Mouse (Mus musculus): Measurements from ENCODE around the gene Amz2. TPM values are rescaled to one million over a fixed set of nuclear protein-coding genes. Genes with fewer than 3 reads are reported as not detected.

Amz2 gene
- polyA plus RNA-seq, 2 experiments from 2014 or later, result 39.6 to 51.6 TPM

DNA sequence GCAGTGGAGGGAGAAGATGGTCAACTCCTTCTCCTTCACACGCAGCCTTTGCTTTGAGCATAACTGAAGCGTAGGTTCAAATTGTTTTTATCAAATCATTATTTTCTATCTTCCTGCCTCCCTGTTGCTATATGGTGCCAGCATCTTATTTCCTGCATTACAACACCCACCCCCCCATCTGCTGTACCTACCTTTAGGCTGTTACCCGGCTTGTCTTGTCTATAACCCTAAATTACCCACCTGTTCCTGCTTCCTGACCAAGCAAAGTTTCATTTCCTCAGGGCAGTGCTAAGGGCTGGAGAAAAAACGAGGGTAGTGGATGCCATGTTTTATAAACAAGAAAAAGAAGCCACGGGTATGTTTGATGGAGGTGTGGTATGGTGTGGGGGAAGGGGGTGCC, 4.5 kb upstream of the Amz2 start:
- no peak for ATAC-seq

DNA sequence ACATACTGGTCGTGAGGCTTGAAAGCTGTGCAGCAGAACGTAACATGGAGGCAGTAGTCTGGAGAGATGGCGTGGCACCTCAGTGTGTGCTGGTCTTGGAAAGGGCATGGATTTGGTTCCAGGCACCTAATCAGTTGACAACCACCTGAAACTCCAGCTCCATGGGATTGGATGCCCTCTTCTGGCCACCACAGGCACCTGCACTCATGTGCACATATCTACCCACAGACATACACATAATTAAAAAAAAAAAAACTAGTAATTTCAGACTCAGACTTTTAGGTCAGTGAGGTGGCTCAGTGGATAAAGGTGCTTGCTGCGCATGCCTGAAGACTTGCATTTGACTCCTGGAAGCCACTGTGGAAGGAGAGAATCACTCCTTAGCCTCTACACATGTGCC, 3.5 kb upstream of the Amz2 start:
- no peak for ATAC-seq

DNA sequence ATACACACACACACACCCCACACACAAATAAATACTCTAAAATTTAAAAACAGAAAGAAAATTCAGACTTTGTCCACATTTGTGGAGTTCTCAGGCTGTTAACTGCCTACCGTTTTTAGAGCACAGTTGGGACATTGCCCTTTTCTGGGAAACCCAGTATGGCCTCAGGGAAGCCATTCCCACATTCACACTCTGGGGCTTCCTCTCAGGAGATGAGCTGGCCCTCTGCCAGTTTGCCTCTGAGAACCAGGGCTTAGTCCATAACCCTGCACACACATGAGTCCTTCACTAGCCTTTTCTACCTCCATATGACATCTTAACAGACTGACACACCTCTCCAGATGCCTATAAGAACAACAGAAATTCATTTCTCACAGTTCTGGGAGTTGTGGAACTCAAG, 2.5 kb upstream of the Amz2 start:
- no peak for ATAC-seq

- no peak for ATAC-seq
These were observed 483 bp downstream of the Amz2 start for GRCm38 (mm10) chr11:109426272-109426586.

DNA sequence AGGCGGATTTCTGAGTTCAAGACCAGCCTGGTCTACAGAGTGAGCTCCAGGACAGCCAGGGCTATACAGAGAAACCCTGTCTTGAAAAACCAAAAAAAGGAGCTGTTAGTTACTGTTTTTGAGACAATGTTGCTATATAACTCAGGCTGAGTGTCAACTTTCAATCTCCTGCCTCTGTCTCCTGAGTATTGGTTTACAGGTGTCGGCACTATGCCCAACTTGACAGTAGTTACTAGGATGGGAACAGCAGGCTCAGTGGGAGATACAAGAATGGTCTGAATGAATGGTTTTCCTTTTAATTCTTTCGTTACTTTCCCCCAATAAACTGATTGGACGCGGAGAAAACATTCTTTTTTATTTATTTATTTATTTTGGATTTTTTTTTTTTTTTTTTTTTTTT, 1.6 kb downstream of the Amz2 start:
- no peak for ATAC-seq

DNA sequence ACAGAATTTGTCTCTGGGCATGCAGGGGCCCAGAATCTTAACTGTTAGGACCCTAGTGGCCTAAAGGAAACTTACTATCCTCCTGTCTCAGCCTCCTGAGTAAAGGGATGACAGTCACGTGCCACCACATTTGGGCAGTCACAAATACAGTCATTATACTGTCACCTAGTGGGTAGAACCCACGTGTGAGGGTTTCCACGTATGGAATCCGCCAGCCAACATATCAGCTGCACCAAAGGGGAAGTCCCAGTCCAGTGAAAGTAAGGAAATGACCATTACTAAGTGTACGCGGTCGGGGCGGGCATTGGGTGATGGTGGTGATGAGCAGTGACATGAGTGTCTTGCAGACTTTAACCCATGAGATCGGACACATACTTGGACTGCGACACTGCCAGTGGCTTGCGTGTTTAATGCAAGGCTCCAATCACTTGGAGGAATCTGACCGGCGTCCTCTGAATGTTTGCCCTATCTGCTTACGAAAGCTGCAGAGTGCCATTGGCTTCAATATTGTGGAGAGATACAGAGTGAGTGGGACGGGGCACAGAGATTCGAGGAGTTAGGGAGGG, 8.6 kb downstream of the Amz2 start:
- peak; percentile 10 for ATAC-seq

DNA sequence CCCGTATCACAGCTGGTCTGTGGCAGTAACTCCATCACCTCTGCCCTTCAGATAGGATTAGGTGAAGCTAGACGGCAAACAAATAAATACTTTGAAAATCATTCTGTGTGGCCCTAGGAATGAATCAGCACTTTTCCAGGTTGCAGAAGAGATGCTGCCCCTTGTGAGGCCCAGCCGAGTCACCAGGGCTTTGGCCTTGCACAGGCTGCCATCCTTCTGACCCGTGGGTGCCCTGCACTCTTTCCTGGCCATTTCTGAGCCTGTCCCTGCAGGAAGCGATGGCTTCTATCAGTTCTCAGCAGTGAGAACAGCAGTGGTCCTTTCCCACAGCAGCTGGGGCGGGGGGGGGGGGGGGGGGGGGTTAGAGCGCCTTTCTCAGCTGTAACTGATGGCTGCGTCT, 11.1 kb downstream of the Amz2 start:
- no peak for ATAC-seq

- no peak for ATAC-seq
These were observed 13.5 kb downstream of the Amz2 start for GRCm38 (mm10) chr11:109439209-109439608.

DNA sequence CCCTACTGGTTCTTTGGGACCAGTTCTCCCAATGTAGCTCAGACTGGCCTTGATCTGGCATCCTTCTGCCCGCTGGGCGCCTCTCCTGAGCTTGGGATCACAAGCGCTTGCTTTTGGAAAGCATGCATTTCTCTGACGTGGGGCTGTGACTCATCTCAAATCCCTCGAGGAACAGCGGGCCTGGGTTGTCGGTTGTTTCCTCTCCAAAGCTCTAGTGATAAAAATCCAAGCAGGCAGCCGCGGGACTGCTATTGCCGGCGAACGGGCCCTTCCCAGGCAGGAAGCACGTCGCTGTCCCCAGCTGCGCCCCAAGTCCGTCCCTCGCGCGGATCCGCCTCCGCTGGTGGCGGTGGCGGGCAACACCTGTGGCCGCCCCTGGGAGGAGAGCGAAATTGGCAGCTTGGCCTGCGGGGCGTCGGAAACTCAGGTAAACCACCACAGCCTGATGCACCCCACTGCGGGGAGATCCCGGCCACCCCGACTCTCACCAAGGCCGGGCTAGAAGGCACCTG, 14.1 kb downstream of the Amz2 start:
- ATAC-seq, result peak; percentile 84

DNA sequence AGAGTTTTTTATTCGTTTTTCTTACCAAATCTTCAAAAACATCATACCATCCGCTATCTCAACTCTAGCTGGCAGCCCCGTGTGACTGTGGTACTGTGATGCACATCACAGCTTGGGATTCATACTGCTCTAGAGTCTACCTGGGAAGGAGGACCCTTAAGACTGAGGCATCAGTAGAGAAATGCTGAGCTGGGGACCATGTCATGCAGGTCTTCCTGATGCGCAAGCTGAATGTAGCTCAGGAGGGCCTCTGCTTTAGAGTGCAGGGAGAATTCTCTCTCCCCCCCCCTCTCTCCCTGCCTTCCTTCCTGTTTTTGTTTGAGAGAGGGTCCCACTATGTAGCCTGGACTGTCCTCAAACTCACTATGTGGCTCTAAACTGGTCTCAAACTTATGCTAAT, 14.9 kb downstream of the Amz2 start:
- ATAC-seq, result no peak

GRCm38 (mm10) chr11:109441119-109441518, 15.4 kb downstream of the Amz2 start:
- peak; percentile 48 for ATAC-seq

DNA sequence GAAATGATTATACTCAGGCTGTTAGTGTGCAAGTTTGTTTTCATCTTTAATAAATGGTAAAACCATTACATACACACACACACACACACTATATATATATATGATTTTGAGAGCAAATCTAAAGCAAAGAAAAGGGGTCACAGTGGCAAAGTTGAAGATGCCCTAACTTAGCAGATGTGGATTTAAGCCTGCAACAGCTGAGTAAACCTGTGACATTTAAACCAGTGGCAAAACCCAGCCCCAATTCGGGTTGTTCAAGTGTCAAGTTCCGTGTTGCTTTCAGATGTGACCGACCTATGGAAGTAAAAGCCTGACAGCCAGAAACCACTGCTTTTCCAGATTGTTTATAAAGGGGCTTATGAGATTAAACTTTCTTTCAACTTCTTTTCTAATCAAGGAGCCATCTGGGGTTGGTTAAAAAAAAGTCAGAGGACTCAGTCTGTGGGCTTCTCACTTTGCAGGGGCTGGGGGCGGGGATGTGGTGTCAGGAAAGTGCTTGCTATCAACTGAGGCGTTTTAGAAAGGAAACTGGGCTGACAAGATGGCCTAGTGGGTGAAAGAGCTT, 16.5 kb downstream of the Amz2 start:
- ATAC-seq, result no peak

GRCm38 (mm10) chr11:109443468-109444263, 17.9 kb downstream of the Amz2 start:
- no peak for ATAC-seq

GRCm38 (mm10) chr11:109444600-109444999, 18.9 kb downstream of the Amz2 start:
- ATAC-seq, result no peak

- ATAC-seq, result peak; percentile 41
These were observed 19.8 kb downstream of the Amz2 start for GRCm38 (mm10) chr11:109445438-109446035.

- no peak for ATAC-seq
These were observed 25.4 kb downstream of the Amz2 start for GRCm38 (mm10) chr11:109451169-109451568.

DNA sequence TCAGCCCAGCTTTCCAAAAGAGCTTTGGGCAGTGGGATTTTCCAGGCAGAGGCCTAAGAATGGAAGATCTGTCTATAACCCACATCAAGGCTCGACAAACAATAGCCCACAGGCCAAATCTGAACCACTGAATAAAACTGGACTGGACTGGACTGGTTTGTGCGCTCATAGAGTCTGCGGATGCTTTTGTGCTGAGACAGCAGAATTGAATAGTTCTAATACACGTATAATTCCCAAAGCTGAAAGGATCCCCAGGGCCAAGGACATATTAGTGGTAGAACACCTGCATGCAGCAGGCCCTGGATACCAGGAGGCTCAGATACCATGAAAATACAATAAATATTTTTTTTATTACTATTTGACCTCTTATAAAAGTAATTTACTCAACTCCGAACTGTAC, 30.5 kb downstream of the Amz2 start:
- no peak for ATAC-seq

GRCm38 (mm10) chr11:109458165-109458564, 32.4 kb downstream of the Amz2 start:
- no peak for ATAC-seq

DNA sequence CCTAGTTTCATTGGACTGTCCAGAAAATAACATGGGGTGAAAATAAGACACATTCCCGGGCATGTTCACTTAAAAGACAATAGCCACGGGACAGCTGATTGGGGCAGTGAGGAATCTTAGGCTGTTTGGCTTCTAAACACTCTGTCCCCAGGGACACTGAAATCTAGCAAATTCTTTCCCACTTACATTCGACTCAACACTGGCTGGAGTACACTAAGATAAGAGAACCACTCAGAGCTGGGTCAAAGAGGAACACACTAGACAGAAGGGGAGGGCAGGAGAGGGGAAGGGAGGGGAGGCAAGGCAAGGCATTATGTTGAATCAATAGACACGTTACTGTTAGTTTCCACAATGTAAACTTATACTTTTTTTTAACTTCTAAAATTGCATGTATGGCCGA, 34.8 kb downstream of the Amz2 start:
- no peak for ATAC-seq

DNA sequence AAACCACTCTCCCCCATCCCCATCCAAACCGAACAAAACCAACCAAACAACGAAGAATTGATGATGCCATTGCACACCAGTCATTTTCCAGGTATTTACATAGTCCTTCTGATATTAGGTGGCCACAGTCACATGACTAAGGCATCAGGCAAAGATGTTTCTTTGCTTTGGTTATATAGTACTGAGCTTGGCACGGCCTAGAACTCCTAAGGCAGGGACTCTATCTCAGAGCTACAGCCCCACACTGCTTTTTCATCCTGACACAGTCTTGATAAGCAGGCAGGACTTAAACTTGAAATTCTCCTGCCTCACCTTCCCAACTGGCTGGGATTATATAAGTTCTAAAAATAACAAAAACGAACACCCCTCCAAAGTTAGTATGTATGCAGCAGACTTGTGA, 39.3 kb downstream of the Amz2 start:
- no peak for ATAC-seq

GRCm38 (mm10) chr11:109466987-109467386, 41.2 kb downstream of the Amz2 start:
- ATAC-seq, result no peak

- no peak for ATAC-seq
These were observed 42.4 kb downstream of the Amz2 start for GRCm38 (mm10) chr11:109468133-109468532.

DNA sequence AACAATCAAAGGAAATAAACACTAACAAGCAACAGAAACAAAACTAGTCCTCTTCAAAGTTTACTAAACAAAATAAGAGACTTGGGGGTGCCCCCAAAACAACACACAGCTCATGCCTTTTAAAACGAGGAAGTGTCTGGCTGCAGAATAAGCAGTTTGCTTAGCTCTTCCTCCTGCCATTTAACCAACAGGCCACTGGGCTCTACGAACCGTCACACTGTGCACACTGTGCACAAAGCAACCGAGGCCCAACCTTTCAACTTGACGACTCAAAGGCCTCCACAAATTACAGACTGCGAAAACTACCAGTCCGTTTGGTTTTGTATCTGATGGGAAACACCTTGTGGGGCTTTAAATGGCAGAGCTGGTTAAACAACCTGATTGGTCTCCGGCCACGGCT, 44.4 kb downstream of the Amz2 start:
- ATAC-seq, result no peak
